Mouse (Mus musculus): ENCODE data around the gene Syt17.

Syt17 gene

DNA sequence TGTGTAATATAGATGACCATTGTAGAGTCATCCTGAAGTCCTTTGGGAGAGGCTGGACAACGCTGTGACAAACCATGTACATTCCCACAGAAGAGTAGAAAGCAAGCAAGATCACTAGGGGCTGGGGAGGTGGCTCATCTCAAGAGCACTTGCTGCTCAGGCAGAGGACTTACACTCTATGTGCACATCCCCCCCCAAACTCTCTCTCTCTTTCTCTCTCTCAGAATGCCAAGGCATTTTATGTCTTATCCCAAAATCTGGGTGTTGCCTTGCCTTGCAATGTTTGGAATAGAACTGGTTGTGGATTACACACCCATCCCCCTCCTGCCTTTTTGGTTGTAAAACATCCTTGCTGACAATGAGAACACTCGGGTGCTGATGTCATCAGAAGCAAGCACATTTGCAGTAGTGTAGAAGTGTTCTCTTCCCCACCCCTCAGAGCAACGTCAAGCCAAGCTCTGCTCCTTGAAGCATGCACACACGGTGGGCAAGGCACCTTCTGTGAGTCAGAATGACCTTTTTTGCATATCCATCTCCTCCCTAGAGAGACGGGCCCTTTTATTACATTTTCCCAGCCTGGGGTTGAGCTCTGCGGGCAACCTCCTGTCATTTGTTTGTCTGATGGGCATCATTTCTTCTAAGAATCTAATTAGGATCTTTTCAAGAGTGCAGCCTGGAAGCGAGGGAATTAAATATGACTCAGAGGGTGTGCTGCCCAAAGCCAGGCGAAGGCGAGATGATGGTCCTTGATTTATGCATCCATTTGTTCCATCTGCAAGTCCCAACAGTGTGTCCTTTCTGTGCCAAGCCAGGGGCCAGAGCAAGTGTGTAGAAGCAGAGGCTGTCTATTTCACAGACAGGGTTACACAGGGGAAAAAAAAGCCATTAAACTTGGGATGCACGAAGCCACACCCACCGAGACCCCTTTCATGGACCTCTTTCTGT is 15.1 kb upstream of the Syt17 start:
- no peak for DNase-seq (ENCODE audit: low spot score in 2 of 2)

DNA sequence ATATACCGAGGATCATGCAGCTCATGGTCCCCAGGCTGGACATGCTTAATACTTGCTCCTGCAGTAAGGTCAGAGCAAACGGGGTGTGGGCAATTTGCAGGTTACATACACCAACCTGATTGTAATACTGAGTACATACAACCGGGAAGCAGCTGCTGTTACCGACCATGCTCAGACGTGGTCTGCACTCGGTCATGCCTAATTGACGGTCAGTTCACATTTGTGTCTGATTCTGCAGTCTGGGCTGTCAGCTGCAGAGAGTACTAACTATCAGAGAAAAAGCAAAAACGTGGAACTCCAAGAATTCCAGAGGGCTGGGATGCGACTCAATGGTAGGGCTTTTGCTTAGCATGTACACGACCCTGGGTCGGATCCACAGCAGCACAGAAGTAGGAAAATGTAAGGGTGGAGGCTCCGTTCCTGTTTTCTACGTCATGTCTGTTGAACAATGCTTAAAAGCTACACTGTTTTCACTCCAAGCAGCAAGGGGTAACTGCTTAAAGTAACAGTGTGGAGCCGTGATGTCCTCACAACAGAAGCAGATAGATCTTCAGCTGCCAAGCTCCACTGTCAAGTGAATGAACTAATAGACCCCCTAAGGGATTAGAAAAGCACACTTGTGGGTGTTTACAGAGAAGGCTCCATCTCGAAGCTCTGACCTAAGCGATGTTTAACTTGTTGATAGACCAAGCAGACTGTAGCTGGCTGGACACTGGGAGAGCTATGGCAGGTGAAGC is 13.5 kb upstream of the Syt17 start:
- DNase-seq (ENCODE audit: low spot score in 2 of 2), result no peak

DNA sequence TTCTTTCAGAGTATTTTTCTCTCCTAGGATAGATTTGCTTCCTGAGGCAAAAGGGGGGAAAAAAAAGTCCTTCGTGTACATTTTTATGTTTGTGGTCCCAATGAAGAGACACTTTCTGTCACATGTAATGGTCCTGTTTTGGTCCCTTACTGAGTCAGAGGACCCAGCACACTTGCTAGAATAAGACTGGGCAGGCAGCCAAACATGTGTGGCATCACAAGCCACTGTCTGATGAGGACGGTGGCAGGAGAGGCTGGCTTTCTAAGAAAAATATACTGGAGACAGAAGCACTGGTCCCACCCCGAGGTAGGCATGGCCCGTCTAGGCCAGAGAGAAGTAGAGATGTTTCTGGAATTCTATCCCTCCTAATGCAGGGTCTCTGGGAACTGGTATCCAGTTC is 5.7 kb upstream of the Syt17 start:
- no peak for DNase-seq (ENCODE audit: low spot score in 2 of 2)

DNA sequence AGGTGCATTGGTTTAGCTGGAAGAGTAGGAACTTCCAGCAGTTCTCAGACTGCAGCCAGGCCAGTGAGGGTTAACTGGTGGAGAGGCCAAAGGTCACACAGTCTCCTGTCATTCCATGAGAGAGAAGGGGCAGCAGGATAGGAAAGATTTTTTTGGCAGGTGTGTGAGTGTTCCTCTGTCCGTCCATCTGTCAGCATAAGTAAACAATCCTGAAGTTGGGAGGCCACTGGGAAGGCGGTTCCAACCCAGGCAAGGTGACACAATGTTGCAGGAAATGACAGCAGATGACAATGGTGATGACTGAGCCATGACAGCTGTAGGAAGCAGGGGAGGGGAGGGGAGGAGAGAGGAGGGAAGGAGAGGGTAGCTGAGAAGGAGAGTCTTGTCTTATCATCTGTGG is 4.9 kb upstream of the Syt17 start:
- DNase-seq (ENCODE audit: low spot score in 2 of 2), result no peak

DNA sequence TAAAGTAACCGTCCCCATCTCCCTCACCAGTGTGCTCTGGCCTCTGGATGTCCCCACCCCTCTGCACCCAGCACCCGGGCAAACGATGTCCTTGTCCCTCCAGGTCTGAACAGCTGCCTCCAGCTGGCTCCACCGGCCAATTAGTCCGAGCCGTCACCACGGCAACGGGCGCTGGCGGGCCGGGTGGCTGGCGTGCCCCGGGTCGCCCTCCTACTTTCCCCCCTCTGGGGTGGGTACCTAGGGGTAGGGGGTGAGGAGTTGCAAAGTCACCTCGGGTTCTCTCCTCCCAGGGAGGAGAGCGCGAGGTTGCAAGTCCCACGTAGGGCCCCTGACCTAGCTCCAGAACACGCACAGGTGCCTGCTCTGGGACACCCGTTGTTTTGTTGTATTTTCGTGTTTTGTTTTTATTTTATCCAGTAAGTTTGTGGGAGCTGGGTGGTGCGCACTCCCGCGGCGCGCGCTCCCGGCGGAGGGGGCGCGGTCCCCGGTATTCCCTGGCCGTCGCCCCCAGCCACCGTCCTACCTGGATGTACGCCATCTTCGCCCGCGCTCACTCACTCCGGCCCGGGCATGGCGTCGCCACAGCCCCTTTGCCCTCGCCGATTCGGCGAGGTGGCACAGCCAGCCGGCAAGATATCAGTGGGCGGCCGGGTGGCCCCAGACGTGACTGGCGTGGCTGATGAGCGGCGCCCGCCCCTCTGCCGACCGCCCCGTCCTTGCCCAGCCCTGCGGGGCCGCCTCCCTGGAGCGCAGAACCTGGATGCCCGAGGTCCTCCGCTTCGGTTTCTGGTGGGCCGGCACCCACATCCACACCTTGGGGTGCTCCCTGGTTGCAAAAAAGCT is 510 bp downstream of the Syt17 start:
- no peak for DNase-seq (ENCODE audit: low spot score in 2 of 2)

DNA sequence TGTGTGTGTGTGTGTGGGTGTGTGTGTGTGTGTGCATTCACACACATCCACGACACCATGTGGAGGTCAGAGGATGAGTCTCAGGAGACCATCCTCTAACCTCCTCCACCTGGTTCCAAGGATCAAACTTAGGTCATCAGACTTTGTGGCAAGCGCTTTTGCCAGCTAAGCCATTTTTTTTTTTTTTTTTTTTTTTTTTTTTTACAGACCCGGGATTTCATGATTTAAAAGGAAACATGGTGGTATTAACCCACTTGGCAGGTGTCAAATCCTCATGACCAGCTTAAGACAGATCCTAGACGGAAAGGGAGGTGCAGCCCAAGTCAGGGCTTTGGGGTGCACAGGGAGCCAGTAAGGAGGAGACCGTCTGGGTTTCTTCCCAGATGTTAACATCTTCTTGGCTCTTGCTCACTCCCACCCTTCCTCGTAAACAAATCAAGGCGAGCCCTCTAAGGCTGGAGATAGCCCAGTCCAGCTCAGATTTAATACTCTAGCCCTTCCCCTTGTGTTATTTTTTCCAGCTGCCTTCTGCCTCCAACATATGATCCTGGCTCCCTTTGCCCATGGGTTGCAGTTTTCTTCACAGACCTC is 4.0 kb downstream of the Syt17 start:
- DNase-seq (ENCODE audit: low spot score in 2 of 2), result no peak

DNA sequence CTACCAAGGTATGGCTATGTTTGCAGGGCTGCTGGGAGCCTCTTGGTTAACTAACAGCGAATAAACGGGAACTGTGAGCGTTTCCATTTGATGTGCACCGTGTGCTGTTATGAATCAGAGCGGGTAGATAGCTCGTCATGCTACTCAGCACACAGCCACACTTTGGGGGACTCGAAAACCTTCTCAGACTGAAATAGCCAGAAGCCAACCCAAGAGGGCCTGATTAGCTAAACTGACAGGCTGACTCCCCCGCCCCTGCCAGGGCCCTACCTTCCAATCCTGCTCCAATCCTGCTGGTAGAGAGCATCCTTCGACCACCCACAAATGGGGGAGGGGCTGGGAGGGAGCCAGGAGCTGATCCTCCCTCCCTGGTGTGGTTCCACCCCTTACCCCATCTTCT is 4.7 kb downstream of the Syt17 start:
- DNase-seq (ENCODE audit: low spot score in 2 of 2), result peak; percentile 40 to 45

DNA sequence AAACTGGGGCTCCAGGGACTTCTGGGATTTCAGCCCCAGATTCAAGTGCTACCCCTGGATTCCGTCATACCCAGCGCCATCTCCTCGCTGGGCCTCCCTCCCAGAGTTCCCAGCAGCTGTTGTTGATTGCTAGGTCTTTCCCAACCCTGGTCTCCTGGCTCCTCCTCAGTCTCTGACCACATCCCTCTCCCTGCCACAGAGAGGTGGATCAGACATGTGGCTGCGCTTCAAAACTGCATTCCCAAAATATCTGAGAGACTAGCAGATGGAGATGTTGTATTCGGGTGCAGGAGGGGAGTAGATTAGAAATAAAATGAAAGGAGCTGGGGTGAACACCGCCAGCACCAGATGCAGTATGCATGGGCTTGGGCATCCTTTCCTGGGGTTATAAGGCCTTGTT is 6.5 kb downstream of the Syt17 start:
- DNase-seq (ENCODE audit: low spot score in 2 of 2), result peak in 1 of 2 experiments; percentile 33

DNA sequence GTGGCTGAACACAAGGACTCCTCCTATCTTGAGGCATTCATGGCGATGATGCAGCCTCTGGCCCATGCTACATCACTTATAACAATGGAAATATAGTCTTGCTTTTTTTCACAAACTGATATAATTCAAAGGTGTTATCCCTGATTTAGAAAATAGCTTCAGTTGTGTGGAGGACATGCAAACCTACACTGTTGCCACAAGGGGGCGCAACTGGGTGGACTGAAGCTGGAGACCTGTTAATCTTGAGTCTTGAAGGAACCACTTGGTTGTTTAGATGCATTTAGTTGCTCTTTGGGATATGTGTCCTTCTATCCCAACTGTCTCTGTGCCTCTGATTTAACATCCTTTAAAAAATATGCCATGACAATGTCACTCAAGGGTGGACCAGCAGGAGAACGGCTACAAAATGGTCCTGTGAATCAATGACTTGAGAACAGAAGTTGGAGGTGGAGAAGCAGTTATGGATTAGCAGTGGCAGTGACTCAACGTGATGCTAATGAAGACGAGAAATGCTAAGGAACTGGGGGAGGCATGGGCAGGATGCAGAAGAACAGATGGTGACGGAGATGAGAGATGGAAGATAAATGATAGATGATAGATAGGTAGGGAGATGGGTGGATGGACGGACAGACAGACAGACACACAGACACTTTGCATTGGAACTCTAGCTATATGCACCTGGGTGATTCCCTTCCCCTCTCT is 10.8 kb downstream of the Syt17 start:
- DNase-seq (ENCODE audit: low spot score in 2 of 2), result no peak

DNA sequence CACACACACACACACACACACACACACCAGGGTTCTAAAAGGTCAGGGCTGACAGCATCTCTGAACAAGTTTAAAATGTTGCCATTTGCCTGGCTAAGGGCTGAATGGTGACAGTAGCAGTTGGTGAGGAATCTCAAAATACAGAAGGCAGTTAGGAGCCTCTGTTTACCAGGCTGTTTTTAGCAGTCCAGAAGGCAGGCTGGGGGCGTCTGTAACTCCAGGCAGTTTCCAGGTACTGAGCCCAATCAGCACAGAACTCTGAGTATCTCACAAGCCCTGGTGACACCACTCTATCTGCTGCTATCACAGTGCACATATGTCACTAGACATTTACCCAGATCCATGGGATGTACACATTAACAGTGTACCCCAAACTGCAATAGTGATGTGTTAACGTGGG is 19.1 kb downstream of the Syt17 start:
- DNase-seq (ENCODE audit: low spot score in 2 of 2), result peak; percentile 84 to 86

DNA sequence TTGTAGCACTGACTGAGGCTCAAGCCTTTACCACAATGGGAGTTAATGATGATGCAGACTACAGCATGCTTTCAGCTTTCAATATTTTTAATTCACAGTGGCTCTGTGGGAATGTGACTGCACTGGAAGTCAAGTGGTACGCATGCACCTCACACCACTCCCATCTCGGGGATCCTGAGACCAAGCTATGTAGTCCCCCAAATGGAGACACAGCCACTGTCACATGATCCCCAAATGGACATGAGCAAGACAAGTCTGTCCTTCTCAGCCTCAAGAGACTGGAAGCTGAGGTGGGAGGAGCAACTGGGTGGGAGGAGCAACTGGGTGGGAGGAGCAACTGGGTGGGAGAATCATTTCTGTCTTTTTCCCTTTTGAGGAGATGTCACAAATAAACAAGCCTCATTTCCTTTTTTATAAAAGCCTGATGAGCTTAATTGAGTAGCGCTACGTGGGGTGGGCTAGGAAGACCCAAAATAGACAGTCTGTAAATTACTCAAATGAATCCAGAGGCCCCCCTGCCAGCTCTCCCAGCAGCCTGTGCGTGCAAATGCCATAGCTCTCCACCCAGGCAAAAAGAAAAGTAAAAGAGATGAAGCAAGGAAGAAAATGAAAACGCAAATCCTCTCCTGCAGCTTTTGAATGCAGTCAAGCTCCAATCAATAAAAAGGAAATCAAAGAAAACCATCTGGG is 28.4 kb downstream of the Syt17 start:
- DNase-seq (ENCODE audit: low spot score in 2 of 2), result no peak

DNA sequence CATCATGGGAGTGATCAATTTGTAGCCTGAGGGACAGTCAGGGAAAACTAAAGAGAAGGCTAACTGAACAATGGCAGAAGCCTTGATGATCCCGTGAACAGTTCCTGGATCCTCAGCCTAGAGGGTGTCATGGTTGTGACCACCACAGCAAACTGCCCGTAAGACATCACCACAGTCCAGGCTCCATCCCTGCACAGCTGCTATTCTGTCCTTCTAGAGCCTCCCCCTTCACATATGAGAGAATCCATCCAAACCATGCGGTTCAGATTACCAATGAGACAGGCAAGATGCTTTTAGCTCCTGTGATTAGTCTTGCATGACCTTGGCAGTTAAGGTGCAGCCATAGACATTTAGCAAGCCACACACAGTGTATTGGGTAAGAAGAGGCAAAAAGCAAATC is 33.8 kb downstream of the Syt17 start:
- DNase-seq (ENCODE audit: low spot score in 2 of 2), result no peak

DNA sequence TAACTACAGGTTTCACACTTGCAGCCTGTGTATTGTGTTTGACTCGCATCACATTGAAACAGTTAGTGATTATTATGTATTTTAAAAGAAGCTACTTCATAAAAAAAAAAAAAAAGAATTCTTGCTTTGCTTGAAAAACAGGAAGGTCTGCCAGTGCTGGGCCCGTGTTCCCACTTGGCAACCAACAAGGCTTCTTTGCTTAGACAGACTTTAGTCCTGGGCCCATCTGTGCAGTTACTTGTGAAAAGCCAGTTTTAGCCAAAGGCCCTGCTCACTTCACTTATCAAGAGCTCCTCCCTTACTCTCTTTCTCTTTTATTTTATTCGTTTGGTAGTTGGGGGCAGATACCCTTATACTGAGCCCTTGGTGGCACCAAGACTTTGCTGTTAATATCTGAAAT is 36.1 kb downstream of the Syt17 start:
- DNase-seq (ENCODE audit: low spot score in 2 of 2), result no peak

DNA sequence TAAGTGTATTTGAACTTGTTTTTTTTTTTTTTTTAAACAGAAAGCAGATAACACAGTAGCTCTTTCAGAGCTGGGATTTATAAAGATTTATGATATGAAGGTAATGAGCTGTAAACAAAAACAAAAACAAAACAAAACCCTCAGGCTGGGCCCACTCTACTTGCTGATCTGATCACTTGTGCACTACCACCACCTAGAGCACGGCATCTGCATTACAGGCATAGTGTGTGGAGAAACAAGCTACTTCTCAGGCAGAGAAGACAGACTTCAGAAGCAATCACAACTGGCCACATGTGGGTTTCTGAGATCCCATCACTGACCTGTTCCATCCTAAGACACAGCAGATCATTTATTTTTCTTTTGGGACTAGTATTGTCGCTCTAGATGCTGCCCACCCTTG is 38.6 kb downstream of the Syt17 start:
- DNase-seq (ENCODE audit: low spot score in 2 of 2), result no peak

DNA sequence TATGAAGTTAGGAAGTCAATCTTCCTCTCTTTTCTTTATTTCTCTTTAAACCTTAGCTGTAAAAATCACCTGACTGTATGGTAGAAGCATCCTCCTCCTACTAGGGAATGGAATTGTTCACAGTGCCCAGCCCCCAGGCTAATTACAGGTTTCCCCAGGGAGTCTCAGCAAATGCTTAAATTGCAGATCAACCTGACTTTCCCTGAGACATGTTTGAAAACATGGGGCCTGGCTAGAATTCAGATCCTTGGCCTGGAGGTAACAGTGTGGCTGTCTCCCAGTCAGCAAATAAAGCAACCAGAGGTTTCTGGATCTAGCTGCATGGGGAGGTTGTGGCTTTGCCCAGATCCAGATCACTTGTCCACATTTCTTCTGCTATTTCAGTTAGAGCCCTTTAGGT is 42.8 kb downstream of the Syt17 start:
- DNase-seq (ENCODE audit: low spot score in 2 of 2), result no peak

DNA sequence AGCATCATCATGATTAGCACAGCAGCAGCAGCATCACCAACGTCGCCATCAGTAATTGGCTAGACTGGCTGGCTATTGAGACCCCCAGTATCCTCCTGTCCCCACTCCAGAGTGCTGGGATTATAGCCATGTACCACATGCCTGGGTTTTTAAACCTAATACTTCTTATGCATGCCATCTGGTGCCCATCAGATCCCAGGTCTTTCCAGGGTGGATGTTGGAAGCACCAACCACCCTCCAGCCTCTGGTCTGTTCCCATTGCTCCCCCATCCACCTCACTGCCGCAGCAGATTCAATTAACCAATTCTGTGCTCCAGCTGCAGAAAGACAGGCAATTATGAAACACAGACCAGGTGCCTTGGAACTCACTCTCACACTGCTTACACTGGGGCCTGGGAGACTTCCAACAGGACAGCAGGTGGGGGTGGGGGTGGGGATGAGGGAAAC is 45.4 kb downstream of the Syt17 start:
- DNase-seq (ENCODE audit: low spot score in 2 of 2), result no peak

DNA sequence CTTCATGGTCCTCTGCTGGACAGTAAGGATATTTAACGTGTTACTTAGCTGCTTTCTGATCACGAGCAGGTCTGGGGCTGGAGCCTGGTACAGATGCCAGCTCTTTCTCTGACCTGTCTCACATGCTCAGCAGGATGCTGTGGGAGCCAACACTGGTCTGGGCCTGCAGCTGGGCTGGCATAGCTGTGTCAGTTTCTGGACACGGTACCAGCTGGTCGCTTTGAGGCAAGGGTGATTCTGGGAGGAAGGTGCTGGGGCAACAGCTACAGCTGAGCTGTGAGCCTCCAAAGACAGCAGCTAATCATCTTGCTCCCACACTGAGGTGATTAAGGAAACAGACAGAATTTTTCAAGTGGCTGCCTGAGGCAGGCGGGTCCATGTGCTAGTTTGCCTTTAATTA is 46.1 kb downstream of the Syt17 start:
- DNase-seq (ENCODE audit: low spot score in 2 of 2), result no peak

DNA sequence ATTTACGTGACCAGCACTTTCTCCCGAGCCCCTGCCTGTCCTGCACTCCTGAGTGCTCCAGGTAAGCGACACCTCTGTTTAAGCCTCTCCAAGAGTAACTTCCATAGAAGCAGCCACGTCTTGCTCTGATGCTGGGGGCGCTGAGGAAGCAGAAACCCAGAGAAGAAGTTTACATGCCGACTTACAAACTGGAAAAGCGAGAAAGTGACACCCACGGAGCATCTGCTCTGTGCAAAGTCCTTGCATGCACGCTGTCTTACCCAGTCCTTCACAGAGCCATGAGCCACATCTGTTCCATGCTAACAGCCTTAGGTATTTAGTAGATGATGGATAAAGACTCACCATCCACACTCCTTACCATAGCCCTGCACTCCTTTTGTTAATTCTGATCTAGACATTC is 48.3 kb downstream of the Syt17 start:
- DNase-seq (ENCODE audit: low spot score in 2 of 2), result peak; percentile 78 to 90

DNA sequence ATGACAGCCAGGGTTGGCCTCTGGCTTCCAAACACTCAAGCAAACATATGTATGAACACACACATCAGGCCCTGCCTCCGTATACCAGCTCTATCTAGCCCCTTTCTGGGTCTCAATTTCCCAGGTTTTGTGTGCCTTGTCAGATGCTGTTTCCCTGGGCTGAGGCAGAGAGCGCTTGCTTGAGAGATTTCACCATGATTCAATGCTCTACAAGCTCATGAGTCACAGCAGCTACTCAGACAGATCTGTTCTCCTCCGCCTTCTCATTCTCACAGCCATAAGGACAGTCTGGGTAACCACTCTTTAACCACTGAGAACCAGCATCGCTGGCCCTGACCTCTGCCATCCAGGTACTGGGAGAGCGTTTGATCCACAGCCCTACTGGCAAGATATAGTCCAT is 57.3 kb downstream of the Syt17 start:
- DNase-seq (ENCODE audit: low spot score in 2 of 2), result peak; percentile 35 to 37

DNA sequence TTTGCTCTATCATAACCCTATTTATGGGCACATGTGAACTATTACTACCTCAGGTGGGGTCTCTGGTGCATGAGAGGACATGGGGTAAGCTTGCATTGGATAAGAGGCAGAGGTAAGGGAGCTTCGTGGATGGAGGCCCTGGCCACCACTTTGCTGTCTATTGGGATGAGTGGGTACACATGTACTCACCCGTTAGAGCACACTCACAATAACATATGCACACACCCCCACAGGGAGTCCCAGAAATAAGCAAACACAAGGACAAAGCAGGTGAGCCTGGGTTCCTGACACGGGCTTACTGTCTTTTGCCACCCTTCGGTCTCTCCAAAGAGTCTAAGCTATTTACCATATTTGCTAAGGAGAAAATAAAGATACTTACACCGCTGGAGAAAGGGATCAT is 67.0 kb downstream of the Syt17 start:
- DNase-seq (ENCODE audit: low spot score in 2 of 2), result no peak
